Mouse (Mus musculus) lung, adult 2 months (tissue): ENCODE measurements around the gene Utrn.

Experiments used
- CTCF ChIP-seq: fragments of 200-500 bp; IDR thresholded peaks from 2 replicates; pipeline ENCODE4 v1.5.1; 2011; ENCODE audit warnings: mild to moderate bottlenecking, low read length, control low read depth; ENCODE audit not compliant: insufficient read depth
- POLR2A ChIP-seq: fragments of 200-500 bp; IDR thresholded peaks from 2 replicates; pipeline ENCODE4 v1.6.1; 2011; ENCODE audit warnings: low read depth, mild to moderate bottlenecking, control low read depth, low read length, borderline replicate concordance; ENCODE audit errors: extremely low read depth

- TF ChIP-seq CTCF (no peak), POLR2A (no peak)
These were observed 250.8 kb downstream of the Utrn start for GRCm38 (mm10) chr10:12618397-12618796.
